Mouse (Mus musculus) left cerebral cortex, postnatal 10 days (tissue): ENCODE results near the gene Uhrf1bp1. TPM values are rescaled to one million over a fixed set of nuclear protein-coding genes. Genes with fewer than 3 reads are reported as not detected.
A peak's percentile ranks its signal among the peaks of the same experiment; 100 is the strongest.

Source experiments
- DNase-seq, 2 experiments: peaks; one replicate each; pipeline ENCODE4 v3.0.0; 2021 to 2022; ENCODE audit warnings: low spot score in 2 of 2, mixed read lengths in 1 of 2; ENCODE audit errors: extremely low spot score in 1 of 2
- intact Hi-C: fragments of 180-260 bp; cut with DNase I; formaldehyde crosslinking; loops from one replicate; pipeline ENCODE4 v1.15.1; 2025
- total RNA-seq, 2 experiments: library from RNA; stranded (reverse); gene quantifications; 2 replicates each; pipeline ENCODE4 v1.2.3; 2021

The Uhrf1bp1 gene
- total RNA-seq, 2 experiments from 2014 or later, result 22.9 to 23.8 TPM

DNA sequence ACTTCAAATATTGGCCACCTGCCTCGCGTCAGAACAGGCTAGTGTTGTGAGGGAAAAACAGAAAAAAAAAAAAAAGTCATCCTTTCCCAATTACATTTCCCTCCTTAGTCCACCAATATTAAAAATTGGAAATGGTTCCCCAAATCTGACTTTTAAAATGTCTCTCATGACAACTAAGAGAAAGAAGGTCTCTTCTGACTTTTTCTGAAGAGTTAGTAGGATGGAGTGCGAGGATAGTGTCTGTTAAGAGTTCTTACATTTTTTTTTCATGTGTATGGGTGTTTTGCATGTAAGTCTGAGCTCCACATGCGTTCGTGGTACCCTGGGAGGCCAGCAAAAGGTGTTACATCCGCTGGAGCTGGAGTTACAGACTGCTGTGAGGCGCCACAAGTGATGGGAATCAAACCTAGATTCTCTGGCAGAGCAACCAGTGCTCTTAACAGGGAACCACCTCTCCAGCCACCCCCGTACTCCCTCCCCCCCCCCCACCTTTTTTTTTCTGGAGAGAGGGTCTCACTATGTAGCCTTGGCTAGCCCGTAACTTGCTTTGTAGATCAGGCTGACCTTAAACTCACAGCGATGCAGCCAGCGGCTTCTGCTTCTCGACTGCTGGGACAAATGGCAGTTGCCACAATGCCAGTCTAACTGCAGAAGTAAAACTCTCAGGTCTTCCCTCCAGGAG is 52.1 kb downstream of the Uhrf1bp1 start:
- intact Hi-C loops, result loop anchor here (5.0 to 10.0 kb wide), 4 partner anchors 66 to 164 kb away; no protein-coding TSS in a partner anchor
- DNase-seq, result no peak

DNA sequence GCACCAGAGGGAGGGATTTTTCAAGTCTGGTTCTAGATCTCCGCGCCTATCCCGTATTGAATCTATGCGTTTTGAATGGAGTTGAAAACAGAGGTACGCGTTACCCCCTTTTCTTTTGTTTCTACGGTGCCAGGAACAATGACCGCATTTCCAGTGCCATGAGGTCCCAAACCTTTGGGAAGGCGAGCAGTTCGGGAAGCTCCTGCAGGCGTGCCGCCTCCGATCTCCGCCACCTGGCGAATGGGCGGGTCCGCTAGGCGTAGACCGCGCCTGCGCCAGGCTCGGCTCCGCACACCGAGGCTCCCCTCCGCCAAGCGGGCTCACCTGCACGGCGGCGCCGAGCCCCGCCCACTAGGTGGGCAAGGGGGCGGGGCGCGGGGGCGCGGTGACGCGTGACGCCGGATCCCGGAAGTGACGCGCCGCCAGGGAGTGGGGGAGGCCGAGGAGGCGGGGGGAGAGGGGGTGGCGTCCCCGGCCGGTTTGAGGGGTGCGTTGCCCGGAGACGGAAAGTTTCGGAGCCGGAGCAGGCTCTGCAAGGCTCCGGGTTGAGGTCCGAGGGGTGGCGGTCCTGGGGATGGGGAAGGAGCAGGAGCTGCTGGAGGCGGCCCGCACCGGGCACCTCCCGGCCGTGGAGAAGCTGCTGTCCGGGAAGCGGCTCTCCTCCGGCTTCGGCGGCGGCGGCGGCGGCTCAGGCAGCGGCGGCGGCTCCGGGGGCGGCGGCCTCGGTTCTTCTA is 52.8 kb downstream of the Uhrf1bp1 start, which contains the start of gene Anks1:
TSS of gene Anks1 (plus strand) at position 419 of the 734 bp plus-strand sequence.
- peak; percentile 67 to 92 for DNase-seq
- intact Hi-C loops, result loop anchor here (5.0 to 10.0 kb wide), 4 partner anchors 67 to 163 kb away; no protein-coding TSS in a partner anchor

DNA sequence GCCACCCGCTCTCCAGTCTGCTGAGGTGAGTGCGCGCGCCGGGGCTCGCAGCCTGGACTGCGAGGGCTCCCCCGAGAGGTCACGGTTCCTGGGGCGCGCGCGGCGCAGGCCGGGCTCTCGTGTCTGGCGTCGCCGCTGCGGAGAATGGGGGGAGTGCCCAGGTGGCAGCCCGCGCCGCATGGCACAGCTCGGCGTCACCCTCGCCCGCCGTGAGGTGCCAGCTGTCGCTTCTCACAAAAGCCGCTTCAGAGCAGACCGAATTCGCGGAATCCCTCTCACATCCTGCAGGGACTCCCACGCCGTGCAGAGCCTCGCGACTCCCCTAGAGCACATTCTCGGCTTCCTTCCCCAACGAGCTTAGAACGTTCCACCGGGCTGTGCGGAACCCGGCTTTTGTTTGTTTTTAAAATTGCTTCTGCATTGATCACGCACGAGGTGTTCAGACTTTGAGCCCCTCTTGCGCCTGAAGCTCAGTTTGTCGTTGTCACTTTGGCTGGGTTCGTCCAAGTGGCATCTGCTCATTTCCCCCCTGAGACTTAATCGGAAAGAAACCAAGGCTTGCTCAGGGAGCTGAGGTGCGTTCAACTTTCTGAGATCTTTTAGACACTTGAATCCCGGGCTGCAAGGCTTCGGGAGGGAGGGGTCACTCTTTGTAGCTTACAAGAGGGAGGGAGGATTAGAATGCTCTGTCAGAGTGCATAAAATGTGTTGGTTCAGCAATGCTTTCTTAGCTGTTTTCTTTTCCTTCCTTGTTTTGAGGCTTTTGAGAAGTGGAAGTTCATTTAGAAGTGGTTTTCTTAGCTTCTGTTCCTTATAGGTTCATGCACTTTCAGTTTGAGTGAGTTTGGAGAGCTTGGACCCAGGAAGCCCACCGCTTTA is 53.6 kb downstream of the Uhrf1bp1 start, which contains the start of gene Taf11:
TSS of gene Taf11 (minus strand) at position 223 of the 879 bp plus-strand sequence.
- intact Hi-C loops, result loop anchor here (5.0 to 10.0 kb wide), 4 partner anchors 68 to 162 kb away; no protein-coding TSS in a partner anchor
- DNase-seq, result peak; percentile 48 to 78

DNA sequence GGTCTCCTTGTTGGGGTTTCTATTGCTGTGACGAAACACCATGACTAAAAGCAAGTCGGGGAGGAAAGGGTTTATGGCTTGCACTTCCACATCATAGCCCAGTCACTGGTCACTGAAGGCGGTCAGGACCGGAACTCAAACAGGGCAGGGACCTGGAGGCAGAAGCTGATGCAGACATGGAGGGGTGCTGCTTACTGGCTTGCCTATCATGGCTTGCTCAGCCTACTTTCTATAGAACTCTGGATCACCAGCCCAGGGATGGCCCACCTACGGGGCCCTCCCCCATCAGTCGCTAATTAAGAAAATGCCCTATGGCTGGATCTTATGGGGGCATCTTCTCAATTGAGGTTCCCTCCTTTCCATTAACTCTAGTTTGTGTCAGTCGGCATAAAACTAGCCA is 55.1 kb downstream of the Uhrf1bp1 start:
- intact Hi-C loops, result no loop called here
- no peak for DNase-seq

DNA sequence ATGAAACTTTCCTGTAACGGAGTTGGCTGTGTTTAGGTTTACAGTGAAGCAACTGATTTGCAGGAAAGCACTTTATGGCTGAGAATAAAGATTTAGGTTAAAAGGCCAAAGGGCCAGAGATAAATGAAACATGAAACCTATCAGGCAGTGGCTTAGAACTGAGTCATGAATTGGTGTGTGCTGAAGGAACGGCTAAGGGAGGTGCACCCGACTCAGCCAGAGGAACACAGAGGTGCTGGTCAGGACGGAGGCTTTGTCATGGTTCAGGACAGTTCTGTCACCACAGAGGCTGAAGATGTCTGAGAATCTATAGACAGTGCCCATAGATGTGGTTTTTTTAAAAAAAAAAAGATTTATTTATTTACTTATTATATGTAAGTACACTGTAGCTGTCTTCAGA is 58.5 kb downstream of the Uhrf1bp1 start:
- intact Hi-C loops, result no loop called here

DNA sequence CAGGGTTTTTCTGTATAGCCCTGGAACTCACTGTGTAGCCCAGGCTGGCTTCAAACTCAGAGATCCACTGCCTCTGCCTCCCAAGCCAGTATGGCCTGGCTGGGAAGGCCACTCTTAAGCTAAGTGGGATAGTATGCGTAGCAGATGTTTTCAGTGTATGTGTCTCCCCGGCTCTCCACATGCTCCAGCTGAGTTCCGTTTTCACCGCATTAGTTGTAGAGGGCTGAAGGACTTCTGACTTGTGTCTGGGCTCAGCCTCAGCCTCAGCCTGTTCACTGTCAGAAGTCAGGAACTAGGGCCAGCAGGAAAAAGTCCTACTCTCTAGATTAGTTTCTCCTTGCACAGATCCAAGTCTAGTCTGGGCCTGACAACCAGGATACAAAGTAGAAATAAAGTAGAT is 60.1 kb downstream of the Uhrf1bp1 start:
- DNase-seq, result no peak
- intact Hi-C loops, result no loop called here

More for the DNA sequence above, 58.5 kb downstream of the Uhrf1bp1 start:
- no peak for DNase-seq

DNA sequence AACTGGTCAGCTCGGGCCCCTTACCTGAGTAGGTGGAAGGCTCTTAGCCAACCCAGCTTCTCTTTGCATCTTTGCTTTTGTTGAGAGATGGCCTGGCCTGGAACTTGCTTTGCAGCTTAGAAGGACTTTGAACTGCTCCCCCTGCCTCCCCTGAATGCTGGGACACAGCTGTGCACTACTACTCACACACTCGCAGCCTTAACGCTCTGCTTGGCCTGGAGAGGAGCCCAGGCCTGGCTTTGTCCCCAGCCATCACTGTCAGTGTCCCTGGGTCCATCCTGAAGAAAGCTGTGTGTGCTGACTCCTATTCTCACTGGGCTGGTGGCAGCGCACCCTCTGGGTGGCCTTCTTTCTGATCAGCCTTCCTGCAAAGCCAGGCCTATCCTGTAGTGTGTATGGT is 64.4 kb downstream of the Uhrf1bp1 start:
- intact Hi-C loops, result no loop called here
- no peak for DNase-seq

DNA sequence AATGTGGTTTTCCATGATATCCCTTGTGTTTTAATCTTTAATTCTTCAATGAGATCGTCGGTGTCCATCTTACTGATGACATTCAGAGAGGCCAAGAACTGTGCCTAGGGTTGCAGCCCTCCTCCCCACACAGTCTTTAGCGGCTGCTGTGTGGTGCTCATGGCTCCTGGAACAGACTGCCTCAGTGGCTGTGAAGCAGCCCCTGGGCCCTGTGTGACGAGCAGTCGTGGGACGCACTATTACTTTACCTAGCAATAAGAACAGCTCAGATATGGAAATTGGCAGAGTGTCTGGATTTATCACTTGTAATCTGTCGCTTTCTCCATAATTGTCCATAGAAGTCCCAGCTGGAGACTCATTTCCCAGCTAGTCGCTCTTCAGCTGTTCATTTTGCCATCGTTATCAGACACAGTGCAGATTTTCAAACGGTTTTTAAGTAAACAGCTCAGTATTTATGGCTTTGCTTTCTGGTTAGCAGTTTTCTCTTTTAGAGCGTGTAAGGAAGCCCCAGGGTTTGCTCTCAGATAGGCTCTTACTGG is 66.0 kb downstream of the Uhrf1bp1 start:
- intact Hi-C loops, result no loop called here
- peak in 1 of 2 experiments; percentile 6 for DNase-seq

DNA sequence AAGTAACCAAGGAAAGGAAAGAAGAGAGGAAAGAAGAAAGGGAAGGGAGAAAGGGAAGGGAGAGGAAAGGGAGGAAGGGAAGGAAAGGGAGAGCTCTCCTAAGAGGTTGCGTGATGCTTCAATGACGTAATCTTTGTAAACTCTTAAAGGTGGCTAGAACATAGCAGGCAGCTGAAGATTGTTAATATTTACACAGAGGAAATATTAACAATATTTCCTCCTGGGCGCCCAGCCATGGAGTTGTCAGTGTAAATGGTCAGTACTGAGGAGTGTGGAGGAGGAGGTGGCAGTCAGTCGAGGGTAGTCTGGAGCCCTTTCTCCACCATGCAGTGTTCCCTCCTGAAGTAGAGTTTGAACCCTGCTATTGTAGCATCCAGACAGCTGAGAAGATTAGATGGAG is 68.8 kb downstream of the Uhrf1bp1 start:
- intact Hi-C loops, result no loop called here
- no peak for DNase-seq

DNA sequence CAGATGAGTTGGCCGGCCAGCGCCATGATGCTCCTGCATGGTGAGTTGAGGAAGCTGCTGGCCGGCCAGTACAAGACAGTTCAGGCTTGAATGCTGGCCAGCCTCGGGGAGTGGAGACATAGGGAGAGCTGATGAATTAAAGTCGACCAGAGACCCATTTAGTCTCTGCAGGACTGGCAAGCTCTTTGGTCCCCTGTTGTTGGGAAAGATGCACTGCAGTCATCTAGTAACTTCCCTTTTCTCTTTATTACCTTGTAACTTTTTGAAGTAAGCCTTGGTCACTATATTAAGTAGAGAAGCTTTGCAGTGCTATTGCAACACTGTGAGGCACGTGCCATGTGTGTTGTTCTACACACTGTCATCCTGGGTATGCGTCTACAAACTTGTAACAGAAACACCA is 69.3 kb downstream of the Uhrf1bp1 start:
- intact Hi-C loops, result no loop called here
- DNase-seq, result no peak

DNA sequence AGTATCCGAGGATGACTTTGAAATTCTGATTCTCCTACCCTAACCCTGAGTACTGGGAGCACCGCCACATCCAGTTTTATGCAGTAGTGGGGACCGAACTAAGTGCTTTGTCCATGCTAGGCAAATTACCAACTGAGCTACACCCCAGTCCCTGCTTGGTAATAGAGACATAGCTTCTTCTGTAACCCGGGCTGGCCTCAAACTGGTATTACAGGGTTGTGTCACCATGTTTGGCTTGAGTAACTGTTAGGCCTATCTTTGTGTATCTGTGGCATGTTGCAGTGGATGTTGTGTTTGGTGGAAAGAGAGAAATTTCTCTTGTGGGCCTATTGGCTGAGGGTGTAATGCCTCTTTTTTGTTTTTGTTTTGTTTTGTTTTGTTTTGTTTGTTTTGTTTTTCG is 74.0 kb downstream of the Uhrf1bp1 start:
- intact Hi-C loops, result no loop called here
- DNase-seq, result no peak

DNA sequence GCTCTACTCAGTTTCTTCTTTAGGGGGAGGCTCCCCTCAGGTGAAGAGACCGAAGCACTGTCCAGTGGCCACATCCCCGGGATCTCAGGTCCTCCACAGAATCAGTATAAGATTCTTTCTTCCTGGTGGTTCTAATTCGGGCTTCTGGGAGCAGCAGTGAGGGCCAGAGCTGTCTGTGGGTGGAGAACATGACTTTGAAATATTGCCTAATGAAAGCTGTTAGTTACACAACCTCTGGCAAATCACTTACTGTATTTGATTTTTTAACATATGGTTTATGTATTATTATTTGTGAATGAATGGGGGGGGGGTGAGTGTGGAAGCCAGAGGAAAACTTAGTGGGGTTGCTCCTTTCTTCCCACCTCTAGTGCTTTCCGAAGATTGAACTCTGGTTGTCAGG is 75.6 kb downstream of the Uhrf1bp1 start:
- DNase-seq, result no peak
- intact Hi-C loops, result no loop called here

DNA sequence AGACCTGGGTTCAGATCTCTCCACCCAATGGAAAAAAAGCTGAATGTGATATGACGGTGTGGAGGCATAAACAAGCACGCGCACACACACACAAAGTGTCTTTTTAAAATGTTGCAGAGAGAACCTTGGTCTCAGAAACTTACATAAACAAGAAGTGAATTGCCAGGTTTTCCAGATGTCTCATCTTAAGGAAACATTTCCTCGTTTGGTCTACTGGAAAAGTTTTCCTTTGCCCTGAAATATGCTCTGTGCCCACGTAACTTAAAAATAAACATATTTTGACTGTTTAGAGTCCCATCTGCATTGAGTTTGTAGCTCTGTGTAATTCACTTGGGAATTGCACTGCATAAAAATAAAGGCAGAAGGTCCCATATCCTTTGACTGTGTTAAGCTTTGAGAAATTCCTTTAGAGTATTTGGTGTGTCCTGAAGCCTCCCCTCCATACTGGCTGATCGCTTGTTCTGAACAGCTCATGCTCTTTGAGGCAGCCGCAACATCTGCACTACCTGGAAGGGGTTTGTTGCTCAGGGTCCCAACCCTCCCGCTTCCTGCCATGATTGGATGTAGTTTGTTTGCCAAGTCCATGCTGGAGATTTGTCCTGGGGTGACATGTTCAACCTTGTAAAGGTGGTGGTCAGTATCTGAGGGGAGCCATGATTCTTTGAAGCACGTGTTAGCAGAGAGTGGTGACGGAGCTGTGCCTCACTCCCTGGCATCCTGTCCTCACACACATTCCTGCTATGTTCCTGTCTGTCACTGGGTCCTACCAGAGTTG is 78.1 kb downstream of the Uhrf1bp1 start:
- DNase-seq, result no peak
- intact Hi-C loops, result no loop called here

DNA sequence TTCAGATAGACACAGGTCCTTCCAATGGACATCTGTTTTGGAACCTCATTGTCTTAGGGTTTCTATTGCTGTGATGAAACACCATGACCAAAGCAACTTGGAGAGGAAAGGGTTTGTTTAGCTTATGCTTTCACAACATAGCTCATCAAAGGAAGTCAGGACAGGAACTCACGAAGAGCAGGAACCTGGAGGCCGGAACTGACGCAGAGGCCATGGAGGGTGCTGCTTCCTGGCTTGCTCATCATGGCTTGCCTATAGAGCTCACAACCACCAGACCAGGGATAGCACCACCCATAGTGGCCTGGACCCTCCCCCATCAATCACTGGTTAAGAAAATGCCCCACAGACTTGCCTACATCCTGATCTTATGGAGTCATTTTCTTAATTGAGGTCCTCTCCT is 78.8 kb downstream of the Uhrf1bp1 start:
- DNase-seq, result no peak
- intact Hi-C loops, result no loop called here

DNA sequence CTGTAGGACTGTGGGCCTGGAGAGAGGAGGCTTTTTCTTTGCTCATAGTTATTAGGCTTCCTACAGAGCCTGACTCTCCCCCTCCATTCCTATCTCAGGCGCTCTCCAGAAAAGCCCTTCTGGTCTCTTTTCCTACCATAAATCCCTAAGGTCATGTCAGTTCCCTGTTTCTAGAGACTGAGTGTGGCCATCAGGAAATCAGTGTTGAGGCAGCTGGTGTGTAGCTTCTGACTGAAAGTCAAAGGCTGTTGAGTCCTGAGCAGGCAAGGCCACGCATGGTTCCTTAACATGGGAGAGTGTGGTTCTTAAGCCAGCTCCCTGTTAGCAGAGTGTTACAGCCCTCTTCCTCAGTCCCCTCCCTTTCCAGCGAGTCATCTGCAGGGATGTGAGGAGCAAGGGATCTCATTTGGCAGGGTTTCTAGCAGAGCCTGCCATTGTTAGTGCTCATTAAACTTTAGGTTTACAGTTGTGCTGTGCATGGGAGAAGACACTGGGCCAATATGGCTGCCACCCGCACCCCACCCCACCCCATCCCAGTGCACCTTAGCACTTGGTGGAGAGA is 80.9 kb downstream of the Uhrf1bp1 start:
- intact Hi-C loops, result no loop called here
- no peak for DNase-seq

DNA sequence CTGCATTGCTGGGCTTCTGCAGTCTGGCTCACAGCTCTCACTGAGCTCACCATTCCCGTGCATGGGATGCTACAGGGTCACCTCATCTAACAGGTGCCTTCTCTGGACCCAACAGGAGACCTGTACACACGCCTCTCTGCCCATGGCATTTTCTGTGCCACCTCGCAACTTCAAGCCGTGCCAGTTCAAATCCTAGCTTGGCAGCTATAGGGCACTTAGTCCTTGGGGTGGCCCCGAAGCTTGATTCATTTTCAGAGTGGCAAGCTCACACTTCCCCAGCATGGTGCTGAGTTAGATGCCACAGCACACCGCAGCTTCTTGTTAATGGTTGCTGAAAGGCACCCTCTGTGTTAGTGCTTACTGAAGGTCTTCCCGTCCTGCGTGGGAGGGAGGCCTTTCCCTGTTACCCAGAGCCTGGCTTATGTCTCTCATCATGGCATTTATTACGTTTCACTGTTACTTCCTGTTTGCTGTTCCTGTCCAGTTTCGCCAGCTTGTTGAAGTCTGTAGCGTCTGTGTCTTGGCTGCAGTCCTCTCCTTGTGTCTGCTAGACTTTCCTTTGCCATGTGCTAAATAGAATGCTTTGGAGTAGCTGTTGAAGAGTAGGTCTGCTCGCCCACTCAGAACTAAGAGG is 82.0 kb downstream of the Uhrf1bp1 start:
- DNase-seq, result peak in 1 of 2 experiments; percentile 31
- intact Hi-C loops, result no loop called here

DNA sequence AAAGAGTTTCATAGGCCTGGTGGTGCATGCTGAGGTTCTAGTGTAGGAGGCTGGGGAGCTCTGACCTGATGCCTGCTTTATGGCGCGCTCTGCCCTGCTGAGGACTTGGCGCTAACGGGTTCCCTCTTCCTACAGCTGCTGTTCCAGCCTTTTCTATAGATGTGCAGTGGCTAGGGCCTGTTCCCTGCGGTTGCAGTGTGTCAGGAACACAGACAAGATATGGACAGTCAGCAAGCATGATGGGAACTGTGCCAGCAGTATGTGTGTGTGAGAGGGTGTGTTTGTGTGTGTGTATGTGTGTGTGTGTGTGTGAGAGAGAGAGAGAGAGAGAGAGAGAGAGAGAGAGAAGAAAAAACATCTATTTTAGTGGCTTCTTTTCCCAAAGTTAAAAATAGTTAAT is 82.8 kb downstream of the Uhrf1bp1 start:
- intact Hi-C loops, result no loop called here
- DNase-seq, result no peak
